Mouse (Mus musculus) thymus, adult 2 months (tissue): ENCODE data around the gene Cep44. TPM values are rescaled to one million over a fixed set of nuclear protein-coding genes. Genes with fewer than 3 reads are reported as not detected.

ENCODE experiments used
- DNase-seq: peaks from one replicate; pipeline ENCODE4 v3.0.0; 2021
- H3K27ac ChIP-seq: fragments of 200-500 bp; 2 replicates; pipeline ENCODE4 v1.5.1; 2012; ENCODE audit warnings: low read length, control low read depth; ENCODE audit not compliant: control insufficient read depth, insufficient read depth
- H3K27me3 ChIP-seq: fragments of 200-500 bp; 2 replicates; pipeline ENCODE4 v1.6.1; 2012; ENCODE audit warnings: mild to moderate bottlenecking, low read length, moderate library complexity, mixed read lengths; ENCODE audit not compliant: control insufficient read depth, insufficient read depth
- H3K36me3 ChIP-seq: fragments of 200-500 bp; 2 replicates; pipeline ENCODE4 v1.6.1; 2012; ENCODE audit warnings: mild to moderate bottlenecking, low read length, moderate library complexity; ENCODE audit not compliant: control insufficient read depth, insufficient read depth
- H3K4me1 ChIP-seq: fragments of 200-500 bp; replicated peaks from 2 replicates; pipeline ENCODE4 v1.6.1; 2012; ENCODE audit warnings: low read length; ENCODE audit not compliant: control insufficient read depth, insufficient read depth
- H3K4me3 ChIP-seq: fragments of 200-500 bp; 2 replicates; pipeline ENCODE4 v1.5.1; 2012; ENCODE audit warnings: mild to moderate bottlenecking, low read length, control low read depth, moderate library complexity; ENCODE audit not compliant: control insufficient read depth, insufficient read depth
- CTCF ChIP-seq: fragments of 200-500 bp; IDR thresholded peaks from 2 replicates; pipeline ENCODE4 v1.5.1; 2012; ENCODE audit warnings: mild to moderate bottlenecking, control low read depth, low read length, moderate library complexity, borderline replicate concordance; ENCODE audit not compliant: control insufficient read depth, poor library complexity, insufficient read depth; ENCODE audit errors: extremely low read depth
- POLR2A ChIP-seq: fragments of 200-500 bp; IDR thresholded peaks from 2 replicates; pipeline ENCODE4 v1.6.1; 2012; ENCODE audit warnings: mild to moderate bottlenecking, low read length, control low read depth, moderate library complexity; ENCODE audit not compliant: control insufficient read depth, poor library complexity, insufficient read depth; ENCODE audit errors: extremely low read depth
- WGBS: fragments of 180-500 bp; shearing (Covaris S2); methylation state at CpG from one replicate; pipeline ENCODE4 v1.1.7; 2018; 5-methylcytosine and 5-hydroxymethylcytosine counted together
- polyA plus RNA-seq: library from polyadenylated mRNA; depleted of rRNA; stranded (reverse); fragments of >200 nt; gene quantifications from 2 replicates; pipeline ENCODE4 v1.2.3, GENCODE M21; 2012; rRNA removed

Gene Cep44
- polyA plus RNA-seq, 1 experiment: 15.4 TPM

- WGBS: 84% methylated on average over 3 of the region's 3 CpGs
Measured at GRCm38 (mm10) chr8:56508318-56508951, 42.4 kb downstream of the Cep44 start.

GRCm38 (mm10) chr8:56501911-56502310 is 48.9 kb downstream of the Cep44 start:
- DNase-seq: no peak
- H3K4me3 ChIP-seq: no peak overlapping the region
- TF ChIP-seq CTCF (no peak), POLR2A (no peak)

More at GRCm38 (mm10) chr8:56508318-56508951, 42.4 kb downstream of the Cep44 start:
- DNase-seq: no peak
- Histone ChIP-seq H3K27me3 (no peaks in the 10 kb centered on the region), H3K27ac (no peak overlapping the region), H3K36me3 (no peaks in the 10 kb centered on the region), H3K4me3 (no peak overlapping the region), H3K4me1 (no peaks in the 10 kb centered on the region)
- TF ChIP-seq CTCF (no peak), POLR2A (no peak)

GRCm38 (mm10) chr8:56489496-56489895 is 61.4 kb downstream of the Cep44 start:
- Histone ChIP-seq H3K36me3 (no peaks in the 10 kb centered on the region), H3K27ac (no peak overlapping the region), H3K4me3 (no peak overlapping the region), H3K27me3 (no peaks in the 10 kb centered on the region), H3K4me1 (no peaks in the 10 kb centered on the region)
- no peak for TF ChIP-seq CTCF
- DNase-seq: no peak
- WGBS: 77% methylated on average over 2 of the region's 2 CpGs

More at GRCm38 (mm10) chr8:56501911-56502310, 48.9 kb downstream of the Cep44 start:
- Histone ChIP-seq H3K4me1 (no peaks in the 10 kb centered on the region), H3K27ac (no peak overlapping the region), H3K36me3 (no peaks in the 10 kb centered on the region), H3K27me3 (no peaks in the 10 kb centered on the region)

GRCm38 (mm10) chr8:56486006-56486405 is 64.8 kb downstream of the Cep44 start:
- 39% methylated on average over 3 of the region's 3 CpGs for WGBS
- no peak for TF ChIP-seq POLR2A
- no peak for TF ChIP-seq CTCF
- no peak overlapping the region for H3K27ac ChIP-seq
- DNase-seq: no peak
- no peaks in the 10 kb centered on the region for H3K27me3 ChIP-seq
- H3K4me3 ChIP-seq: no peak overlapping the region
- H3K4me1 ChIP-seq: no peaks in the 10 kb centered on the region
- H3K36me3 ChIP-seq: no peaks in the 10 kb centered on the region

Other genes with a start within 250 kb of the Cep44 start
- gene Fbxo8, start within 50 bp of the Cep44 start, polyA plus RNA-seq: 14.5 and 16.9 TPM in 2 replicates